Mouse (Mus musculus): Measurements from ENCODE around the gene Slc25a34. TPM values are rescaled to one million over a fixed set of nuclear protein-coding genes. Genes with fewer than 3 reads are reported as not detected.
A peak's percentile ranks its signal among the peaks of the same experiment; 100 is the strongest.

Gene Slc25a34
- total RNA-seq, 2 experiments from 2014 or later, result 160 to 170 TPM

DNA sequence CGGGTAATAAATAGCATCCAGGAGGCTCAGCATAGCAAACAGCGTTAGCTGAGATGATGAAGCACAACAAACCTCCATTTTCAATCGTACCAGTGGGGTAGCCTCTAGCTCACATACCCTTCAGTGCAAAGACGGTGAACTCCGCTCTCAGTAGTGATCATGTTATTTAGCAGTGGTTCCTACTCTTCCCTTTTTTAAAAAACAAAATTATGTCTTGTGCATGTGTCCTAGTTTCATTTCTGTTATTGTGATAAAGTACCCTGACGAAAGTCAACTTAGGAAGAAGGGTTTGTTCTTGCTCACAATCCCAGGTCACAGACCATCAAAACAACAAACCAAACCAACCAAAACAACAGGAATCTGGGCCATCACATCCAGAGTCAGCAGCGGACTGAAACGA is 22.4 kb upstream of the Slc25a34 start:
- intact Hi-C loops (cut with DNase I), result no loop called here
- no peak for DNase-seq

- intact Hi-C loops (cut with DNase I), result no loop called here
- DNase-seq, result peak; percentile 72 to 78
Measured at GRCm38 (mm10) chr4:141643118-141643855, 19.7 kb upstream of the Slc25a34 start.

GRCm38 (mm10) chr4:141641961-141642811 is 18.6 kb upstream of the Slc25a34 start:
- no peak for DNase-seq
- intact Hi-C loops (cut with DNase I), result no loop called here

DNA sequence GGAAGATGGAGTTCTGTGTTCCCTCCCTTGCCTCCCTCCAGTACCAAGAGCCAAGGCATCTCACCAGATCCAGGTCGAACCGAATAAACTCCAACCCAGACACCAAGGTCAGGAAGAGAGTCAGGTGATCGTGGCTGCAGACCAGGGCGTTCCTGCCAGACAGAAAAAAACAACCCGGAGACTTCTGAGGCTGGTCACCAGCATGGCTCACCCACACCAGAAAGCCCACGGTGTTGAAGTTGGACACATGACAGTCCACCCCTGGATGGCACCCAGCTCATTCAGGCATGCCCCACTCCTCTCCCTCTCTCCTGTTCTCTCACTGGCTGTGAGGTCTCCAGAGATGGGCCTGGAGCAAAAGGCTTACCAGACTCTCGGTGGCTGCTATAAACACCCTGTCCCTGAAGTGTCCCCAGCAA is 17.7 kb upstream of the Slc25a34 start:
- intact Hi-C loops (cut with DNase I), result no loop called here
- DNase-seq, result peak; percentile 57 to 66

DNA sequence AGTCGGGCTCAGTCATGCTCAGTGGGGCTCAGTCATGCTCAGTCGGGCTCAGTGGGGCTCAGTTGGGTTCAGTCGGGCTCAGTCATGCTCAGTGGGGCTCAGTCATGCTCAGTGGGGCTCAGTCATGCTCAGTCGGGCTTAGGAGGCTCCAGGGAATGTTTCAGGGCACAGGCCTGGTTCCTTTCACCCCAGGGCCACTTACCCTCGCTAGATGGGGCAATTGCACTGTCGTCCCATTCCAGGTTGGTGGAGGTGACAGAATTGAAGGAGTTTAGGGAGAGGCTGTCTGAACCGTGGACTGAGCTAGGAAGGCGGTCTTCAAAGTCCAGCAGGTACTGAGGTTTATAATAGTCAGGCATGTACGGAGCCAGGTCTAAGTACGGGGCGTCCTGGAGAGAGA is 15.9 kb upstream of the Slc25a34 start:
- DNase-seq, result no peak
- intact Hi-C loops (cut with DNase I), result no loop called here

DNA sequence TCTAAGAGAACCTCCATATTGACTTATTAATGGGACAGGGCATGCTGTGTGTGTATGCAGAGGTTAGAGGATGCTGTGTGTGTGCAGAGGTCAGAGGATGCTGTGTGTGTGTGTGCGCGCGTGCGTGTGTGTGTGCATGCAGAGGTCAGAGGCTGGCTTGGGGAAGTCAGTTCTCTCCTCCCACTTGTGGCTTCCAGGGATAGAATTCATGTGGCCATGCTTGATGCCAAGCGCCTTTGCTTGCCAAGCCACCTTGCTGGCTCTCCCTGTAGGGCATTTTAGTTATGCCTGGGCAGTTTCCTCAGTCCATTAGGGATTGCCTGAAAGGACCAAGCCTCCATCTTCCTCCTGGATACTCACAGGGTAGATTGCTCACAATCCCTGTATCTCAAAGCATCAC is 13.1 kb upstream of the Slc25a34 start:
- intact Hi-C loops (cut with DNase I), result no loop called here

GRCm38 (mm10) chr4:141635991-141636390 is 12.4 kb upstream of the Slc25a34 start:
- no peak for DNase-seq
- intact Hi-C loops (cut with DNase I), result no loop called here

More for the DNA sequence above, 13.1 kb upstream of the Slc25a34 start:
- peak; percentile 39 to 44 for DNase-seq

DNA sequence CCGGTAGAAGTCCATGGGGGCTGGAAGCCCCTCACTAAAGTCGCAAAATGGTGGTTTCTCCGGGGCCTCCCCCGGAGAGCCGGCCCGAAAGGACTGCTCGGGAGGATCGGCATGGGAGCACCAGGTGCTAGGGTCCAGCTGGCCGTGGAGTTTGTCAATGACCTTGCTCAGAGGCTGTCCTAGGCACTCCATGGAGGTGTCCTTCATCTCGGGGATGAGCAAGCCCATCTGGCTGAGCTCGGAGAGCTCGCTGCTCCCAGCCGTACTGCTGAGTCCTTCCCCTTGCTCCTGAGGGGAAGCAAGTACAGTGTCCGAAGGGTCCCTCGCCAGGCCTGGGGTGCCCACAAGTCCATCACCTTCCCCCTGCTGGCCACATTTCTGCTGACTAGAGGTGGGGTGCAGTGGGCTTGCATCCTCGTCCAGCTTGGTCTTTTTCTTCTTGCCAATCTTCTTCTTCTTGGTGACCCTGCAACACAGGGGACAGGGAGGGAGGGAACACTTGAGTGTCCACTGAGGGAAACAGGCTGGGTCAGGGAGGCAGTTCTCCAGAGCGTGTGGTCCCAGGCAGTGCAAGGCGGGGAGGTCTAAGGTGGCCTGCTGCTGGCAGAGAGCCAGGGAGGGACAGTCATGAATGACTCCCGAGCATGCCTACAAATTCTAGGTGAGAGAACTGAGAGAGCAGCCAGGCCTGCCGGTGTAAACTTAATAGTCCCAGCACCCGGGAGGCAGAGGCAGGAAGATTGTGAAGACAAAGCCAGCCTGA is 8.7 kb upstream of the Slc25a34 start:
- intact Hi-C loops (cut with DNase I), result no loop called here
- DNase-seq, result no peak

- intact Hi-C loops (cut with DNase I), result no loop called here
Measured at GRCm38 (mm10) chr4:141631250-141631649, 7.6 kb upstream of the Slc25a34 start.

GRCm38 (mm10) chr4:141630021-141630420 is 6.4 kb upstream of the Slc25a34 start:
- no peak for DNase-seq
- intact Hi-C loops (cut with DNase I), result no loop called here

More at GRCm38 (mm10) chr4:141631250-141631649, 7.6 kb upstream of the Slc25a34 start:
- no peak for DNase-seq

- no peak for DNase-seq
- intact Hi-C loops (cut with DNase I), result no loop called here
Measured at GRCm38 (mm10) chr4:141628661-141629060, 5.0 kb upstream of the Slc25a34 start.

GRCm38 (mm10) chr4:141627502-141627901 is 3.9 kb upstream of the Slc25a34 start:
- intact Hi-C loops (cut with DNase I), result no loop called here
- no peak for DNase-seq

DNA sequence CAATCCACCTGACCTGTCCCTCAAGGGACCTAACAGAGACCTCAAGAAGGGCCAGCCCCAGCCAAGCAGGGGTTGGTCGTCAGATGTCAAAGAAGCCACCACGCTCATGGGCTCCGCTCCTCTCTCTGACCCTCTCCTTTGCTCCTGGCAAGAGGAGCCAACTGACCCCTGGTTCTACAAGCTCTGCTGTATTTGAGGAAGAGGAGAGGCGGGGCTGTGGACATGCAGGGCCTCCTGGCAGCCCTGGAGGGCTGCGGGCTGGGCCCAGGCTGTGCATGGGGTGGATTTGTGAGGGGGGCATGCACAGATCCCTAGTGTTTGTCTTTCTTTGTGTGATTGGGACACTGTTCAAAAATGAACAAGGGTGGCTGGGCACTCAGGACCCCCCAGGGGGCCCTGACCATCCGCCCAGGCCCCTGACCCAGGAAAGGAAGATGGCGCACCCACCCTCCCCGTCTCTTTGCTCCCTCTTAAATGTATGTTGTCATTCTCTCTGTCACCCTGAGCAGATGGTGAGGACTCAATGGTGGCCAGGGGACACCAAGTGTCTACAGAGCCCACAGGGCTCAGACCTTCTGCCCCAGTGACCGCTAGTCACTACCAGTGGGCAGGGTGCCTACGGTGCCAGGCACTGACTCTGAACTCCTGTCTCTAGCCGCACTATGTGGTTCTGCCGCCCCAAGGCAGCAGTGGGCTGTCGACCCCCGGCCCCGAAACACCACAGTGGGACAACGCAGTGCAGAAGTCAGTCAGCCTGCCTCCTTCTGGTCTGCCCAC is 2.3 kb upstream of the Slc25a34 start:
- intact Hi-C loops (cut with DNase I), result no loop called here
- no peak for DNase-seq

GRCm38 (mm10) chr4:141624983-141625773 is 1.6 kb upstream of the Slc25a34 start:
- intact Hi-C loops (cut with DNase I), result no loop called here
- peak in 1 of 2 experiments; percentile 45 for DNase-seq

DNA sequence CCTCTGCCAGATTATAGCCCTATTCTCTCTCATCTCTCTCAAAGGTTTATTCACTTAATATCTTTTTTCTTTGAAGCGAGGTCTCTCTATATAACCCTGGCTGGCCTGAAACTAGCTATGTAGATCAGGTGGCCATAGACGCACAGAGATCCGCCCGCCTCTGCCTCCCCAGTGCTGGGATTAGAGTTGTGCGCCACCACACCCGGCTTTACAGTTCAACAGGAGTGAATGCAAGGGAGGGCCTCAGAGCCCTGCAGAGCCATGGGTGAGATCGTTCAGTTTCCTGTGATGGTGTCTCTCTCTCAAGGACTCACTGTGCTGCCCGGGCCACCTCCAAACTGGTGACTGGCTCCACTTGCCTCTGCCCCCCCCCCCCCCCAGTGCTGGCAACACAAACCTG is 513 bp upstream of the Slc25a34 start:
- DNase-seq, result no peak
- intact Hi-C loops (cut with DNase I), result no loop called here

- intact Hi-C loops (cut with DNase I), result no loop called here
Measured at GRCm38 (mm10) chr4:141623037-141623436, 584 bp downstream of the Slc25a34 start.

DNA sequence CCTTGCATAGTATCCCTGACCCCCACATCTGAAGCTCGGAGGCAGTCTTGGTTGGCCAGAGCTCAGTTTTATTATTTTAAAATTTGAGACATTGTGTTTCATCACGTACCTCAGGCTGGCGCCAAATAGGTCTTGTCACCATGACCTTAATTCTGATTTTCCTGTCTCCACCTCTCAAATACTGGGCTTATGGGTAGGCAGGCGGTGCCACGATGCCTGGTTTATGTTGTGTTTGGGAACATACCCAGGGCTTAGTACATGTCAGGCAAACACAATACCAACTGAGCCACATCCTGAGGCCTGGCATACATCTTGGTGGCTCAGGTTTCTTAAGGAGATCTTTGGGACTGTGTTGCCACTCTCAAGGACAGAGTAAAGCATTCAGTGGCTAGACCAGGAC is 1.0 kb downstream of the Slc25a34 start:
- intact Hi-C loops (cut with DNase I), result no loop called here
- no peak for DNase-seq

More at GRCm38 (mm10) chr4:141623037-141623436, 584 bp downstream of the Slc25a34 start:
- DNase-seq, result no peak

GRCm38 (mm10) chr4:141622091-141622490 is 1.5 kb downstream of the Slc25a34 start:
- intact Hi-C loops (cut with DNase I), result no loop called here
- DNase-seq, result no peak

GRCm38 (mm10) chr4:141621297-141621696 is 2.3 kb downstream of the Slc25a34 start:
- intact Hi-C loops (cut with DNase I), result no loop called here

More at GRCm38 (mm10) chr4:141621297-141621696, 2.3 kb downstream of the Slc25a34 start:
- no peak for DNase-seq

Measured in heart, postnatal 36 days (tissue).